Mouse (Mus musculus) ES-CJ7 (cell line): ENCODE measurements around the gene Stil.
"Not testable (repeated sequence)": the region's sequence is repeated elsewhere in the genome, so short reads cannot be mapped to it uniquely, and the experiment has no call there.

Experiments
- DNase-seq: peaks from one replicate; pipeline ENCODE4 v3.0.0; 2011; ENCODE audit warnings: low read depth, low spot score

Stil gene

GRCm38 (mm10) chr4:114999773-115000428, at the start of gene Stil:
Gene Stil, plus strand, starts transcription at chr4:115000159.
- peak; percentile 99 for DNase-seq

- no peak for DNase-seq
Measured at GRCm38 (mm10) chr4:114953172-114953571, 46.8 kb upstream of the Stil start.

- DNase-seq: no peak
Measured at GRCm38 (mm10) chr4:114957403-114957802, 42.6 kb upstream of the Stil start.

- no peak for DNase-seq
Measured at GRCm38 (mm10) chr4:114958231-114958630, 41.7 kb upstream of the Stil start.

GRCm38 (mm10) chr4:114958786-114959185, 41.2 kb upstream of the Stil start:
- no peak for DNase-seq

- DNase-seq: no peak
Measured at GRCm38 (mm10) chr4:114959533-114959932, 40.4 kb upstream of the Stil start.

GRCm38 (mm10) chr4:114960881-114961280, 39.1 kb upstream of the Stil start:
- not testable (repeated sequence) for DNase-seq

- no peak for DNase-seq
Measured at GRCm38 (mm10) chr4:114970736-114971135, 29.2 kb upstream of the Stil start.

- DNase-seq: no peak
Measured at GRCm38 (mm10) chr4:114973229-114973740, 26.7 kb upstream of the Stil start.

GRCm38 (mm10) chr4:114982619-114983018, 17.3 kb upstream of the Stil start:
- DNase-seq: no peak

- DNase-seq: no peak
Measured at GRCm38 (mm10) chr4:114983020-114983419, 16.9 kb upstream of the Stil start.

- no peak for DNase-seq
Measured at GRCm38 (mm10) chr4:114986211-114986590, 13.8 kb upstream of the Stil start.

- DNase-seq: peak; percentile 75
Measured at GRCm38 (mm10) chr4:114986591-114987432, 13.1 kb upstream of the Stil start, which contains the start of gene Cmpk1. Gene Cmpk1, minus strand, starts transcription at chr4:114987241.

GRCm38 (mm10) chr4:114994218-114994617, 5.7 kb upstream of the Stil start:
- no peak for DNase-seq

- DNase-seq: peak; percentile 64
Measured at GRCm38 (mm10) chr4:114997051-114997450, 2.9 kb upstream of the Stil start.

GRCm38 (mm10) chr4:114999445-114999772, 550 bp upstream of the Stil start:
- no peak for DNase-seq

- peak; percentile 33 for DNase-seq
Measured at GRCm38 (mm10) chr4:115000429-115000795, 453 bp downstream of the Stil start.

- peak; percentile 53 for DNase-seq
Measured at GRCm38 (mm10) chr4:115014276-115014675, 14.3 kb downstream of the Stil start.

- no peak for DNase-seq
Measured at GRCm38 (mm10) chr4:115019997-115020396, 20.0 kb downstream of the Stil start.

GRCm38 (mm10) chr4:115035043-115035442, 35.1 kb downstream of the Stil start:
- DNase-seq: no peak

- peak; percentile 76 for DNase-seq
Measured at GRCm38 (mm10) chr4:115038242-115038641, 38.3 kb downstream of the Stil start.

- DNase-seq: no peak
Measured at GRCm38 (mm10) chr4:115045621-115046020, 45.7 kb downstream of the Stil start.

GRCm38 (mm10) chr4:115047750-115048149, 47.8 kb downstream of the Stil start:
- peak; percentile 80 for DNase-seq
